Mouse (Mus musculus) forebrain, postnatal 0 days (tissue): ENCODE data around the gene Exoc7. TPM values are rescaled to one million over a fixed set of nuclear protein-coding genes. Genes with fewer than 3 reads are reported as not detected.
A peak's percentile ranks its signal among the peaks of the same experiment; 100 is the strongest.

ENCODE experiments used
- ATAC-seq: fragments of 200-750 bp; cut with Nextera tagmentation; 2 replicates; pipeline ENCODE4 v1.8.0; 2017; ENCODE audit warnings: mild to moderate bottlenecking, moderate library complexity
- DNase-seq: peaks from one replicate; pipeline ENCODE4 v3.0.0-alpha.2; 2015
- H3K27ac ChIP-seq: fragments of 300-500 bp; sonication (generic); 2 replicates; pipeline ENCODE4 v1.5.1; 2014; ENCODE audit warnings: low read depth, mild to moderate bottlenecking, antibody characterized with exemption, low read length, moderate library complexity, mixed read lengths
- H3K27me3 ChIP-seq: fragments of 300-500 bp; sonication (generic); 2 replicates; pipeline ENCODE4 v1.6.1; 2014; ENCODE audit warnings: mild to moderate bottlenecking, low read length, mixed read lengths; ENCODE audit not compliant: insufficient read depth
- H3K36me3 ChIP-seq: fragments of 300-500 bp; sonication (generic); 2 replicates; pipeline ENCODE4 v1.6.1; 2014; ENCODE audit warnings: mild to moderate bottlenecking, moderate library complexity; ENCODE audit not compliant: insufficient read depth
- H3K4me1 ChIP-seq: fragments of 300-500 bp; sonication (generic); 2 replicates; pipeline ENCODE4 v1.6.1; 2014; ENCODE audit warnings: antibody characterized with exemption; ENCODE audit not compliant: insufficient read depth
- H3K4me2 ChIP-seq: fragments of 300-500 bp; sonication (generic); 2 replicates; pipeline ENCODE4 v1.6.1; 2014; ENCODE audit warnings: low read depth, mild to moderate bottlenecking, moderate library complexity
- H3K4me3 ChIP-seq: fragments of 300-500 bp; sonication (generic); 2 replicates; pipeline ENCODE4 v1.5.1; 2014; ENCODE audit warnings: low read depth, low read length, mixed read lengths
- H3K9ac ChIP-seq: fragments of 300-500 bp; sonication (generic); 2 replicates; pipeline ENCODE4 v1.6.1; 2014; ENCODE audit warnings: mild to moderate bottlenecking
- H3K9me3 ChIP-seq: fragments of 300-500 bp; sonication (generic); 2 replicates; pipeline ENCODE4 v1.6.1; 2016; ENCODE audit warnings: low read length
- CTCF ChIP-seq: sonication (generic); IDR thresholded peaks from 2 replicates; pipeline ENCODE4 v1.5.1; 2016; ENCODE audit warnings: antibody characterized with exemption, control low read depth, low read depth
- WGBS: fragments of 180-500 bp; shearing (Covaris S2); extraction: QIAGEN DNeasy Blood & Tissue Kit; methylation state at CpG from one replicate; pipeline ENCODE4 v1.1.7; 2014; 5-methylcytosine and 5-hydroxymethylcytosine counted together
- polyA plus RNA-seq: library from polyadenylated mRNA; unstranded; fragments of >200 nt; fragmentation: Nextera tagmentation; extraction: Ambion mirVana; gene quantifications from 2 replicates; pipeline ENCODE4 v1.2.1, GENCODE M21; 2015
- total RNA-seq: library from RNA; depleted of rRNA; stranded (reverse); fragments of >200 nt; gene quantifications from 2 replicates; pipeline ENCODE4 v1.2.3, GENCODE M21; 2014

Gene Exoc7
- total and polyA plus RNA-seq, 2 experiments from 2014 or later, result 103 to 144 TPM

DNA sequence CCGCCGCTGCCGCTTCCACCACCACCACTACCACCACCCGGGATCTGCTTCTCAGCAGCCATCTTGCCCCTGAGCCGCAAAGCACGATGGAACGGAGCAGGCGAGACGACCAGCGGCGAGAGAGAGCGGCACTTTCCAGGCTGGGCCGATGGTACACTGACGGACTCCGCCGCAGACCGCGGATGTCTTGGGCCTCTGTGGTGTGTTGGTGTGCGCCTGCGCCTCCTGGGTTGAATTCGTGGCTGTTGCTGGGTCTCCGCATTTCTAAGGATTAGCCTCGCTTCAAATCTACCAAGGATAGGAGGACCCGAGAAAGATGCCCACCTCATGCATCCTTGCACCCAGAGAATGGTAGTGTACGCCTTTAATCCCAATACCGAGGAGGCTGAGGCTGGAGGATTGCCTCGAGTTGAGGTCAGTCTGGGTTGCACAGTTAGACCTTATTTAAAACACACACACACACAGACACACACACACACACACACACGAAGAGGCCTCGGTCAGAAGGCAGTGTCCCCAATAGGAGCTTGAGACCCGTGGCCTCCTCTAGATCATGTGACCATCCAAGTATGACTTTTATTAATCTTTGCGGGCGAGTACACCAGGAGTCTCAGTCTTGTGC is 32.9 kb downstream of the Exoc7 start, which contains the start of gene Srp68:
Gene Srp68 (minus strand): TSS at position 173 of the 622 bp plus-strand sequence.
- TF ChIP-seq CTCF, result peak; percentile 53
- Histone ChIP-seq H3K9ac (peak within 1 kb of the TSS; percentile 67), H3K4me3 (peak within 1 kb of the TSS; percentile 66), H3K4me2 (peak within 1 kb of the TSS; percentile 86), H3K9me3 (no peaks in the 10 kb centered on the region), H3K4me1 (peaks cover 12% of the 10 kb centered on the region; the same call in 1 of the 2 replicates), H3K36me3 (peaks cover 18% of the 10 kb centered on the region), H3K27ac (peak within 1 kb of the TSS; percentile 77), H3K27me3 (no peaks in the 10 kb centered on the region)
- 3% methylated on average over 32 of the region's 32 CpGs for WGBS
- DNase-seq (peak; percentile 96), ATAC-seq (peak; percentile 100)

- peak overlapping the region; percentile 66 for H3K4me3 ChIP-seq
- peak; percentile 57 for ATAC-seq
- no peaks in the 10 kb centered on the region for H3K9me3 ChIP-seq
- H3K4me1 ChIP-seq, result peaks cover 12% of the 10 kb centered on the region; the same call in 1 of the 2 replicates
- peak overlapping the region; percentile 67 for H3K9ac ChIP-seq
- peak overlapping the region; percentile 86 for H3K4me2 ChIP-seq
- H3K36me3 ChIP-seq, result peaks cover 22% of the 10 kb centered on the region
- 1% methylated on average over 39 of the region's 39 CpGs for WGBS
- peak overlapping the region; percentile 77 for H3K27ac ChIP-seq
- no peak for DNase-seq
- TF ChIP-seq CTCF, result no peak
- no peaks in the 10 kb centered on the region for H3K27me3 ChIP-seq
Observed at GRCm38 (mm10) chr11:116273469-116274044, 33.5 kb downstream of the Exoc7 start.

- H3K9ac ChIP-seq, result peak overlapping the region; percentile 67
- 61% methylated on average over 12 of the region's 12 CpGs for WGBS
- H3K36me3 ChIP-seq, result peaks cover 29% of the 10 kb centered on the region
- no peak for ATAC-seq
- no peak for DNase-seq
- H3K4me2 ChIP-seq, result peak overlapping the region; percentile 86
- H3K4me3 ChIP-seq, result peak overlapping the region; percentile 66
- no peak for TF ChIP-seq CTCF
- no peaks in the 10 kb centered on the region for H3K9me3 ChIP-seq
- no peaks in the 10 kb centered on the region for H3K27me3 ChIP-seq
- no peak overlapping the region for H3K27ac ChIP-seq
- H3K4me1 ChIP-seq, result peaks cover 12% of the 10 kb centered on the region; the same call in 1 of the 2 replicates
Observed at GRCm38 (mm10) chr11:116272589-116273468, 34.2 kb downstream of the Exoc7 start.

- no peak for DNase-seq
- no peak overlapping the region for H3K4me3 ChIP-seq
- H3K27me3 ChIP-seq, result no peaks in the 10 kb centered on the region
- no peaks in the 10 kb centered on the region for H3K9me3 ChIP-seq
- TF ChIP-seq CTCF, result no peak
- no peak overlapping the region for H3K4me2 ChIP-seq
- H3K27ac ChIP-seq, result no peak overlapping the region
- H3K4me1 ChIP-seq, result peaks cover 8% of the 10 kb centered on the region; the same call in 1 of the 2 replicates
- peaks cover 57% of the 10 kb centered on the region for H3K36me3 ChIP-seq
- 76% methylated on average over 8 of the region's 8 CpGs for whole genome bisulfite sequencing
- H3K9ac ChIP-seq, result no peak overlapping the region
- ATAC-seq, result no peak
Observed at GRCm38 (mm10) chr11:116269560-116269959, 37.5 kb downstream of the Exoc7 start.

DNA sequence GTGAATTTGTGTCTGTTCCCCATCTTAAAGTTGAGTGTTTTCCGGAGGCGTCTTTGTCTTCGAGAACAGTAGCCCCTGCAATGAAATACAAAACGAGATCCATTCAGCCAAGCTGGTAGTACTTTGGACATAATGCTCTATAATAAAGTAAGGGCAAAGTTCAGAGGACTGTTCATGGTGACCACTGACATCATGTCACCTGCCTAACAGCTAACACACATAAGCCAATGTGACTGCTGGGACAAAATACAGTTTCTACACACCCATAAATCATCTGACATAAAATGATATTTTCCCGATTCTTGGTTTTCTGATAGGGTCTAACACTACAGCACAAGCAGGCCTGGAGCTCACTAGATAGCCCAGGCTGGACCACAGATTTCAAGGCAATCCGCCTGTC is 38.7 kb downstream of the Exoc7 start:
- no peak for TF ChIP-seq CTCF
- Histone ChIP-seq H3K4me1 (peaks cover 6% of the 10 kb centered on the region; the same call in 1 of the 2 replicates), H3K36me3 (peaks cover 70% of the 10 kb centered on the region), H3K4me2 (no peak overlapping the region), H3K27me3 (no peaks in the 10 kb centered on the region), H3K27ac (no peak overlapping the region), H3K9ac (no peak overlapping the region), H3K9me3 (no peaks in the 10 kb centered on the region), H3K4me3 (no peak overlapping the region)
- WGBS, result 96% methylated on average over 6 of the region's 6 CpGs
- ATAC-seq (no peak), DNase-seq (no peak)

DNA sequence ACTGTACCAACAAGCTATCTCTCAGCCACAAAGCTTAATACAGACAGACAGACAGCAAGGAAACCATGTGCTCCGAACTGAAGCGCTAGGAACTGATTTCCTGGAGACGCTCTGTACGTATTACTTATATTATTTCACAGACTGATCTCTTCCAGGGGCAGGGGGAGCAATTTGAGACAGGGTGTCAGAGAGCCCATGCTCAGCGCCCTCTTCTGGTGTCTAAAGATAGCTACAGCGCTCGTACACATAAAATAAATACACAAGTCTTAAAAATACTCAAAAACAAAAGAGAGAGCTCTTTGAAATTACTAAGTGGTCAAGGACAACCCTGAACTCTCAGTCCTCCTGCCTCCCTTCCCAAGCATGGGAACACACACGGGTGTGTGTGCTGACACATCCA is 39.4 kb downstream of the Exoc7 start:
- Histone ChIP-seq H3K4me1 (0 out of 2 replicates have a peak, but pooled peaks cover 1% of the 10 kb centered on the region), H3K36me3 (peaks cover 77% of the 10 kb centered on the region), H3K4me2 (no peak overlapping the region), H3K9me3 (no peaks in the 10 kb centered on the region), H3K9ac (no peak overlapping the region), H3K27me3 (no peaks in the 10 kb centered on the region), H3K4me3 (no peak overlapping the region), H3K27ac (no peak overlapping the region)
- ATAC-seq (no peak), DNase-seq (no peak)
- 88% methylated on average over 8 of the region's 8 CpGs for WGBS
- TF ChIP-seq CTCF, result peak; percentile 37
